Mouse (Mus musculus): ENCODE data around the gene Gm10840. TPM values are rescaled to one million over a fixed set of nuclear protein-coding genes. Genes with fewer than 3 reads are reported as not detected.

Gm10840 gene
- total RNA-seq (2023), result 2.3 and 4.2 TPM in 2 replicates

GRCm38 (mm10) chr11:106160841-106161721 lies at the start of gene Gm10840, which contains the start of gene Limd2:
Gene Gm10840 (plus strand): TSS chr11:106160850.
Gene Limd2 (minus strand): TSS chr11:106160860.

GRCm38 (mm10) chr11:106202123-106202465 lies 41.4 kb downstream of the Gm10840 start, which contains the start of gene Strada:
Gene Strada (minus strand): TSS chr11:106202168.

Other genes starting within 250 kb of the Gm10840 start
- gene Cyb561, start 207.5 kb upstream of the Gm10840 start, total RNA-seq (2023), result 0.20 TPM in 1 of 2 replicates, not detected in the other
- 0.73 and 2.0 TPM in 2 replicates for gene Ace, start 192.9 kb upstream of the Gm10840 start, total RNA-seq (2023)
- not detected in 2 replicates for gene Ace3, start 166.2 kb upstream of the Gm10840 start, total RNA-seq (2023)
- gene Kcnh6, start 152.7 kb upstream of the Gm10840 start, total RNA-seq (2023), result not detected in 2 replicates
- 43.3 and 48.1 TPM in 2 replicates for gene Dcaf7, start 124.0 kb upstream of the Gm10840 start, total RNA-seq (2023)
- gene Taco1, start 94.8 kb upstream of the Gm10840 start, total RNA-seq (2023), result 3.5 and 4.1 TPM in 2 replicates
- 193 and 212 TPM in 2 replicates for gene Map3k3, start 76.2 kb upstream of the Gm10840 start, total RNA-seq (2023)
- gene Limd2, start within 50 bp of the Gm10840 start, total RNA-seq (2023), result 392 and 416 TPM in 2 replicates
- gene Strada, start 41.3 kb downstream of the Gm10840 start, total RNA-seq (2023), result 19.7 and 23.4 TPM in 2 replicates
- 22.5 and 24.8 TPM in 2 replicates for gene Ccdc47, start 55.5 kb downstream of the Gm10840 start, total RNA-seq (2023)
- gene Ddx42, start 56.1 kb downstream of the Gm10840 start, total RNA-seq (2023), result 35.1 and 40.9 TPM in 2 replicates
- gene Ftsj3, start 95.2 kb downstream of the Gm10840 start, total RNA-seq (2023), result 11.2 and 27.4 TPM in 2 replicates
- gene Psmc5, start 95.3 kb downstream of the Gm10840 start, total RNA-seq (2023), result 26.6 and 32.7 TPM in 2 replicates
- gene Smarcd2, start 112.1 kb downstream of the Gm10840 start, total RNA-seq (2023), result 74.7 and 86.4 TPM in 2 replicates
- 0.16 TPM in 1 of 2 replicates, not detected in the other for gene Tcam1, start 115.8 kb downstream of the Gm10840 start, total RNA-seq (2023)
- gene Gh, start 141.0 kb downstream of the Gm10840 start, total RNA-seq (2023), result not detected in 2 replicates
- 3.8 and 15.6 TPM in 2 replicates for gene Cd79b, start 153.9 kb downstream of the Gm10840 start, total RNA-seq (2023)
- gene Scn4a, start 192.4 kb downstream of the Gm10840 start, total RNA-seq (2023), result 0.07 and 0.09 TPM in 2 replicates
- gene Prr29, start 204.6 kb downstream of the Gm10840 start, total RNA-seq (2023), result not detected in 2 replicates
- 8.5 and 16.0 TPM in 2 replicates for gene Icam2, start 227.2 kb downstream of the Gm10840 start, total RNA-seq (2023)

Data from neutrophil, adult 65 days (primary cell).